Mouse (Mus musculus): ENCODE data around the gene Nckap5.

GRCm38 (mm10) chr1:126264931-126265330 is 565.7 kb downstream of the Nckap5 start:
- TF ChIP-seq GATA1 (IDR thresholded peaks at IDR 0.05; ENCODE audit: borderline replicate concordance, low read length) = no peak
- no peak for TF ChIP-seq FLI1 (IDR thresholded peaks at IDR 0.05; ENCODE audit: low read length)

Measured in megakaryocyte, embryonic 14.5 days (primary cell).